10 mouse cellular contexts compared by ENCODE assay signal in the genomic region with DNA sequence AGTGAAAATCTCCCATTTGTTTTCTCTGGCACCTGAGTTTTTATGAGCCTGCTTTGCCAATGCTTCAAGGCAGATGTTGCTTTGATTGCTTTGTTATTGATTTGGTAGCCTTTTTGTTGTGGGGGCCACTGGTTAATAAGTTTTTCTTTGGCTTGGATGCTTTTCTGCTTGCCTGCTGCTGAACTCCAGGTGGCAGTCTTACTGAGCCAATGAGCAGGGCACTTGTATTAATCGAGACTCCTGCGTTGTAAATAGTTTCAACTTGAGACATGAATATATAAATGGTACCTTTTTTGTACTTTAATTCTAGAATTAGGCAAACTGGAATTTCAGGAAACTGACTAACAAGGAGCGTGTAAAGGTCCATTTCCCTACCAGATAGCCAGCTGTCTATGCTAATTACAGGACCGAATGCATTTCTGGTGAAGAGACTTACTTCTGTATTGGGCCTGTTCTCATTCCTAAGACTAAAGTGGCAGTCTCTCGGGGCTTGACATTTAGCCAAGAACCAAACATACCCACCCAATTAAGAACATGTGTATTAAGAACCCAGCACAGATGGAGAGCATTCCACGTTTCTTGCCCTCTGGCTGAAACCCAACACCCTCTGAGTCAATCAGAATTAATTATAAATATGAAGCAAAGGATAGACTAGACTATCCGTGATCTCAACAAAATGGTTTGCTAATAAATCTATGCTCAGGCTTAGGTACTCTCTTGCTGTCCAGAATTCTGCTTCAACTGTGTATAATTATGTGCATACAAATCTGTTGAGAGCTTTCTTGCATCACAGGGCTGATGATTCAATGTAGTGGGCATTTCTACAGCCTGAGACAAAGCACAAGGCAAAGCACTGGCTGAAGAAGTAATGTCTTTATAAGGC. TPM values are rescaled to one million over a fixed set of nuclear protein-coding genes. Genes with fewer than 3 reads are reported as not detected.
DNase-seq lines count a peak whose midpoint lies in the region; ATAC-seq and TF ChIP-seq lines count a peak whose summit lies in the region.
"Had no signal": no experiment of that assay in that cellular context is flagged by ENCODE, and none has a peak within 500 bp of the region (broad histone marks: within the 10 kb centered on the region; RNA-seq: fewer than 3 reads in every experiment).

No protein-coding gene starts in this region.

- no peak for TF ChIP-seq POLR2A in heart, adult 2 months (IDR thresholded peaks at IDR 0.05; ENCODE audit: insufficient read depth, low read depth, low read length)
- no peak for TF ChIP-seq POLR2A in cortical plate, adult 2 months (IDR thresholded peaks at IDR 0.05; ENCODE audit: extremely low read depth, insufficient read depth, low read length)

- DNase-seq in heart, adult 2 months = no peak
- DNase-seq in heart, postnatal 25 days (ENCODE audit: low spot score) = no peak
- DNase-seq in limb, embryonic 11.5 days (ENCODE audit: low spot score) = no peak
- DNase-seq in limb, embryonic 10.5 days (ENCODE audit: low spot score) = no peak
- DNase-seq in lung, postnatal 0 days (ENCODE audit: low spot score) = peak; percentile 68
- DNase-seq in thymus, postnatal 0 days (ENCODE audit: low spot score) = no peak
- no peak for DNase-seq in gastrocnemius, adult 8-10 months (ENCODE audit: low spot score in 2 of 2)
- DNase-seq: right cerebral cortex, postnatal 25 days had no signal

- no peaks in the 10 kb centered on the region for H3K9me3 ChIP-seq in limb, embryonic 11.5 days (ENCODE audit: control insufficient read depth, low read length)
- no peaks in the 10 kb centered on the region for H3K9me3 ChIP-seq in limb, embryonic 10.5 days (replicated peaks)
- H3K9me3 ChIP-seq in lung, postnatal 0 days (ENCODE audit: low read length) = no peaks in the 10 kb centered on the region

- no peak overlapping the region for H3K4me2 ChIP-seq in limb, embryonic 11.5 days (ENCODE audit: low read depth, severe bottlenecking)
- H3K4me2 ChIP-seq in lung, postnatal 0 days (replicated peaks; ENCODE audit: low read depth, low read length) = no peak overlapping the region

- H3K4me1 ChIP-seq in heart, adult 2 months (ENCODE audit: control insufficient read depth, insufficient read depth, low read length) = peaks cover 6% of the 10 kb centered on the region
- no peaks in the 10 kb centered on the region for H3K4me1 ChIP-seq in limb, embryonic 11.5 days (ENCODE audit: control insufficient read depth, insufficient read depth, low read length)
- peaks cover 6% of the 10 kb centered on the region; the same call in 1 of the 2 replicates for H3K4me1 ChIP-seq in limb, embryonic 10.5 days
- peaks cover 1% of the 10 kb centered on the region; the same call in 1 of the 2 replicates for H3K4me1 ChIP-seq in cortical plate, adult 2 months (ENCODE audit: control insufficient read depth, insufficient read depth, low read length)
- no peaks in the 10 kb centered on the region for H3K4me1 ChIP-seq in lung, postnatal 0 days (ENCODE audit: insufficient read depth, low read depth, low read length)

- H3K79me2 ChIP-seq in heart, adult 2 months (replicated peaks; ENCODE audit: control insufficient read depth, insufficient read depth, low read length) = no peaks in the 10 kb centered on the region; the same call in 1 of the 2 replicates

- H3K4me3 ChIP-seq in heart, adult 2 months = no peak overlapping the region
- no peak overlapping the region for H3K4me3 ChIP-seq in limb, embryonic 11.5 days (ENCODE audit: low read depth, low read length)
- H3K4me3 ChIP-seq in limb, embryonic 10.5 days = no peak overlapping the region
- no peak overlapping the region for H3K4me3 ChIP-seq in cortical plate, adult 2 months (ENCODE audit: insufficient read depth, low read length)
- H3K4me3 ChIP-seq in lung, postnatal 0 days (ENCODE audit: low read depth, low read length) = no peak overlapping the region

- no peak overlapping the region for H3K9ac ChIP-seq in heart, adult 2 months (ENCODE audit: low read depth, low read length)
- H3K9ac ChIP-seq in limb, embryonic 11.5 days (ENCODE audit: low read length) = no peak overlapping the region
- no peak overlapping the region for H3K9ac ChIP-seq in lung, postnatal 0 days (replicated peaks; ENCODE audit: low read depth)

- peaks cover 45% of the 10 kb centered on the region for H3K36me3 ChIP-seq in heart, adult 2 months (ENCODE audit: control insufficient read depth, insufficient read depth, low read length)
- H3K36me3 ChIP-seq in limb, embryonic 11.5 days (ENCODE audit: control insufficient read depth, insufficient read depth, low read length) = peaks cover 13% of the 10 kb centered on the region; the same call in 1 of the 2 replicates
- H3K36me3 ChIP-seq in limb, embryonic 10.5 days = peaks cover 92% of the 10 kb centered on the region
- H3K36me3 ChIP-seq in lung, postnatal 0 days (ENCODE audit: insufficient read depth, low read length) = peaks cover 22% of the 10 kb centered on the region

- peak; percentile 31; the same call in 1 of the 2 replicates for ATAC-seq in limb, embryonic 11.5 days (ENCODE audit: insufficient number of reproducible peaks, low FRiP score, low TSS enrichment, low read depth)
- peak; percentile 84 for ATAC-seq in lung, postnatal 0 days

- H3K27ac ChIP-seq in heart, adult 2 months = peak overlapping the region; percentile 10; the same call in 1 of the 2 replicates
- H3K27ac ChIP-seq in limb, embryonic 11.5 days (replicated peaks; ENCODE audit: low read depth, low read length) = no peak overlapping the region
- no peak overlapping the region for H3K27ac ChIP-seq in limb, embryonic 10.5 days
- no peak overlapping the region for H3K27ac ChIP-seq in cortical plate, adult 2 months (ENCODE audit: insufficient read depth, low read length)
- 0 out of 2 replicates have a peak overlapping the region, but pooled peaks have one; percentile 17 for H3K27ac ChIP-seq in lung, postnatal 0 days (ENCODE audit: low read length)

- 37% methylated on average over 7 of the region's 7 CpGs for WGBS in heart, adult 2 months
- WGBS in limb, embryonic 11.5 days = 62% methylated on average over 7 of the region's 7 CpGs
- 71% methylated on average over 7 of the region's 7 CpGs for WGBS in limb, embryonic 10.5 days
- WGBS in lung, postnatal 0 days = 52% methylated on average over 7 of the region's 7 CpGs

- intact Hi-C loops in heart, adult 2 months (cut with DNase I) = loop anchor here (5.0 to 10.0 kb wide), 2 partner anchors 70 to 292 kb away; a partner anchor contains a TSS
- intact Hi-C loops in heart, postnatal 25 days (cut with DNase I) = loop anchor here (5.0 kb wide), 1 partner anchor 75 kb away; no protein-coding TSS in a partner anchor

- peak; percentile 72 for TF ChIP-seq CTCF in heart, adult 2 months (IDR thresholded peaks at IDR 0.05)
- peak; percentile 54 for TF ChIP-seq CTCF in cortical plate, adult 2 months (IDR thresholded peaks at IDR 0.05; ENCODE audit: extremely low read depth, insufficient read depth, low read length)
- peak; percentile 60 for TF ChIP-seq CTCF in lung, postnatal 0 days (IDR thresholded peaks at IDR 0.05)

- TF ChIP-seq EP300 in heart, adult 2 months (IDR thresholded peaks at IDR 0.05; ENCODE audit: insufficient read depth, low read depth, low read length) = no peak
- TF ChIP-seq EP300 in lung, postnatal 0 days (IDR thresholded peaks at IDR 0.05) = no peak

- H3K27me3 ChIP-seq in heart, adult 2 months (ENCODE audit: control insufficient read depth, insufficient read depth, low read length) = no peaks in the 10 kb centered on the region
- H3K27me3 ChIP-seq in limb, embryonic 11.5 days (ENCODE audit: control insufficient read depth, insufficient read depth, low read length) = no peaks in the 10 kb centered on the region
- no peaks in the 10 kb centered on the region for H3K27me3 ChIP-seq in limb, embryonic 10.5 days (ENCODE audit: low read depth, poor library complexity, severe bottlenecking)
- no peaks in the 10 kb centered on the region for H3K27me3 ChIP-seq in lung, postnatal 0 days (replicated peaks; ENCODE audit: insufficient read depth, low read length)

RNA-seq across cellular contexts. Expression of a gene that starts 14.6 kb away (rescaled TPM):
- 100 to 1,000 TPM; 227 to 232 TPM for total RNA-seq in heart, adult 2 months (2021)
- 102 and 178 TPM in 2 replicates for polyA plus RNA-seq in heart, adult 2 months (2012; rRNA removed)
- total RNA-seq in heart, postnatal 25 days (2021) = 100 to 1,000 TPM; 233 to 264 TPM
- 308 and 313 TPM in 2 replicates for polyA plus RNA-seq in limb, embryonic 11.5 days (2014; fragmentation: Nextera tagmentation; extraction: Ambion mirVana)
- polyA plus RNA-seq in limb, embryonic 10.5 days (2016; fragmentation: Nextera tagmentation; extraction: Ambion mirVana) = 220 and 268 TPM in 2 replicates
- polyA plus RNA-seq in cortical plate, adult 2 months (2012; rRNA removed) = 61.8 and 67.4 TPM in 2 replicates
- polyA plus RNA-seq in lung, postnatal 0 days (2015; fragmentation: Nextera tagmentation; extraction: Ambion mirVana) = 232 and 238 TPM in 2 replicates
- polyA plus RNA-seq in thymus, postnatal 0 days (2015; fragmentation: Nextera tagmentation; extraction: Ambion mirVana) = 106 and 118 TPM in 2 replicates
- 10 to 100 TPM; 66.3 to 77.3 (median 75.0) TPM for total RNA-seq in gastrocnemius, adult 8-10 months (2022)

RNA-seq across cellular contexts. Expression of a gene that starts 25.8 kb away (rescaled TPM):
- not detected for total RNA-seq in heart, adult 2 months (2021)
- 0.67 TPM in 1 of 2 replicates, not detected in the other for polyA plus RNA-seq in heart, adult 2 months (2012; rRNA removed)
- total RNA-seq in heart, postnatal 25 days (2021) = not detected
- polyA plus RNA-seq in limb, embryonic 11.5 days (2014; fragmentation: Nextera tagmentation; extraction: Ambion mirVana) = 0.24 TPM in 2 replicates
- polyA plus RNA-seq in limb, embryonic 10.5 days (2016; fragmentation: Nextera tagmentation; extraction: Ambion mirVana) = 0.34 and 0.38 TPM in 2 replicates
- 0.19 and 0.42 TPM in 2 replicates for polyA plus RNA-seq in cortical plate, adult 2 months (2012; rRNA removed)
- polyA plus RNA-seq in lung, postnatal 0 days (2015; fragmentation: Nextera tagmentation; extraction: Ambion mirVana) = 0.30 and 0.56 TPM in 2 replicates
- polyA plus RNA-seq in thymus, postnatal 0 days (2015; fragmentation: Nextera tagmentation; extraction: Ambion mirVana) = 0.15 and 0.17 TPM in 2 replicates
- total RNA-seq in gastrocnemius, adult 8-10 months (2022) = under 1 TPM in 3 of 4 experiments, not detected in 1; 0.24 to 0.43 (median 0.31) TPM
- total RNA-seq: megakaryocyte-erythroid progenitor cell, adult 5-6 weeks had no signal

RNA-seq across cellular contexts. Expression of a gene that starts 33.6 kb away (rescaled TPM):
- 1 to 10 TPM; 1.7 to 2.4 TPM for total RNA-seq in heart, adult 2 months (2021)
- polyA plus RNA-seq in heart, adult 2 months (2012; rRNA removed) = 2.1 and 3.0 TPM in 2 replicates
- total RNA-seq in heart, postnatal 25 days (2021) = 1 to 10 TPM; 1.9 to 3.1 TPM
- 37.1 and 37.3 TPM in 2 replicates for polyA plus RNA-seq in limb, embryonic 11.5 days (2014; fragmentation: Nextera tagmentation; extraction: Ambion mirVana)
- 19.4 and 29.8 TPM in 2 replicates for polyA plus RNA-seq in limb, embryonic 10.5 days (2016; fragmentation: Nextera tagmentation; extraction: Ambion mirVana)
- polyA plus RNA-seq in cortical plate, adult 2 months (2012; rRNA removed) = 148 and 150 TPM in 2 replicates
- 3.0 and 4.6 TPM in 2 replicates for polyA plus RNA-seq in lung, postnatal 0 days (2015; fragmentation: Nextera tagmentation; extraction: Ambion mirVana)
- 1.8 and 2.5 TPM in 2 replicates for polyA plus RNA-seq in thymus, postnatal 0 days (2015; fragmentation: Nextera tagmentation; extraction: Ambion mirVana)
- total RNA-seq in gastrocnemius, adult 8-10 months (2022) = 10 to 100 TPM in 2 of 4 experiments, 1 to 10 TPM in 2; 9.0 to 12.0 (median 10.2) TPM
- total RNA-seq: megakaryocyte-erythroid progenitor cell, adult 5-6 weeks had no signal

RNA-seq across cellular contexts. Expression of a gene that starts 43.5 kb away (rescaled TPM):
- not detected for total RNA-seq in heart, adult 2 months (2021)
- polyA plus RNA-seq in heart, adult 2 months (2012; rRNA removed) = 0.12 TPM in 1 of 2 replicates, not detected in the other
- total RNA-seq in heart, postnatal 25 days (2021) = not detected
- 0.11 TPM in 1 of 2 replicates, not detected in the other for polyA plus RNA-seq in limb, embryonic 11.5 days (2014; fragmentation: Nextera tagmentation; extraction: Ambion mirVana)
- 0.09 TPM in 1 of 2 replicates, not detected in the other for polyA plus RNA-seq in limb, embryonic 10.5 days (2016; fragmentation: Nextera tagmentation; extraction: Ambion mirVana)
- polyA plus RNA-seq in cortical plate, adult 2 months (2012; rRNA removed) = not detected in 2 replicates
- polyA plus RNA-seq in lung, postnatal 0 days (2015; fragmentation: Nextera tagmentation; extraction: Ambion mirVana) = not detected in 2 replicates
- polyA plus RNA-seq in thymus, postnatal 0 days (2015; fragmentation: Nextera tagmentation; extraction: Ambion mirVana) = not detected in 2 replicates
- total RNA-seq in gastrocnemius, adult 8-10 months (2022) = not detected
- total RNA-seq: megakaryocyte-erythroid progenitor cell, adult 5-6 weeks had no signal

Comparison
In these comparisons a context has a peak if more than half of its experiments do, and no peak if none do; other contexts are left out.
1. H3K27ac ChIP-seq: peak in heart, adult 2 months (single experiment) and lung, postnatal 0 days (single experiment); none in limb, embryonic 11.5 days (single experiment), limb, embryonic 10.5 days (single experiment) and cortical plate, adult 2 months (single experiment).
2. Peak in every context shown above with its lines, with median percentiles within 50 percentile points of each other: CTCF ChIP-seq.